Mouse (Mus musculus) T-helper 1 cell (primary cell): ENCODE results near the gene Fnbp1l.

Experiments
- in situ Hi-C: fragments of 300-600 bp; cut with MboI, MseI; formaldehyde crosslinking; loops from one replicate; pipeline ENCODE4 v1.15.1; 2025; ENCODE audit warnings: high pct_unique_total_duplicates

Fnbp1l gene

GRCm38 (mm10) chr3:122528477-122528876, 91.0 kb downstream of the Fnbp1l start:
- in situ Hi-C loops = no loop called here

- in situ Hi-C loops = no loop called here
These were observed 98.2 kb downstream of the Fnbp1l start for GRCm38 (mm10) chr3:122521294-122521693.

- in situ Hi-C loops = no loop called here
These were observed 98.6 kb downstream of the Fnbp1l start for GRCm38 (mm10) chr3:122520875-122521274.

- in situ Hi-C loops = no loop called here
These were observed 99.2 kb downstream of the Fnbp1l start for GRCm38 (mm10) chr3:122520365-122520764.

DNA sequence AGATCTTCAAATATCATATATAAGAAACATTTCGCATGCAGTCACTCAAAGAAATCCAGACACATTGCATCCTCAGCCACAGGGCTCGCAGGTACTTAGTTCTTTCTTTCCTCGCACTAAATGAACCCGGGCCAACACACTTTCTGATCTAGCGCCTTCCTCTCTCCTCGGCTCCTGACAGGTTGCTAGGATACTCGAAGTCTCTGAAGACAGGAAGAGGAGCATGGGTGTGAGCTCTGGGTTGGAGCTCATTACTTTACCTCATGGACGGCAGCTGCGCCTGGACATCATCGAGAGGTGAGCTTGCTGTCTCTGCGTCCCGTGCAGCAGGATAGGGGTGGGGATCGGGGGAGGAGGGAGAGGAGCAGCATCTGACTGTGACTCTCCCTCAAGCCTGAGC, 100.4 kb downstream of the Fnbp1l start:
- in situ Hi-C loops = loop anchor here (5.0 kb wide), 1 partner anchor 58 kb away; no protein-coding TSS in a partner anchor

GRCm38 (mm10) chr3:122518231-122518736, 101.2 kb downstream of the Fnbp1l start:
- in situ Hi-C loops = loop anchor here (5.0 kb wide), 1 partner anchor 59 kb away; no protein-coding TSS in a partner anchor

DNA sequence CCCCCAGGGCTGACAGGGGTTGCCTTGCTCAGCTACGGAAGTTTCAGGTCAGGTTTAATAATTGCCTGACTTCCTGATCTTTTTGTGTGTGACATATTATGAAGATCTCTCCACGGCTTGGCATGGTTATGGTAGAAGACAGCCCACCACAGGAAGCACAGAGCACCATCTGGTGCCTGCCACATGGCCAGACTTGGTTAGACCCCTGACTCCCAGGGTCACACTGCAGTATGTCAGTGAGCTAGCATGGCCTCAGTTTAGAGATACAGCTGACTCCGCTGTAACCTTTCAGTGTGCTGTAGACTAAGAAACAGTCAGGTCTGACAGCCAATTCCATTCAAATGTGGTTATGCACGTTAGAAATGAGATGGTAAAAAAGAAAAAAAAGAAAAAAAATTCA, 101.8 kb downstream of the Fnbp1l start:
- in situ Hi-C loops = loop anchor here (5.0 kb wide), 1 partner anchor 60 kb away; no protein-coding TSS in a partner anchor

DNA sequence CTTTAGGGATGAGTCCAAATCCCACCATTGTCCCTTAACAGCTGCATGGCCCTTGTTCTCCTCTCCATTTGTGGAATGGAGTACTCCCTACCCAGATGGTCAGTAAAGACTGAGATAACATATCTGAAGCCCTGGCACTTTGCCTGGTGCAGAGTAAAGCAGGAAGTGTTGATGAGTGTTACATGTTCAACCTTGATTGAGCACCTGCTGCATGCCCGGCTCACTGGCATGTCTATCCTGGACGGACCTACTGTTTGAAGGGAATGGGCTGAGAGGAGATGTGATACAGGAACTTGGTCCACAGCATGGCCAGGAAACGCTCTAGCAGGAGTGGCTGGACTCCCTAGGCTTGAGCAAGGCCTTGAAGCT, 103.2 kb downstream of the Fnbp1l start:
- in situ Hi-C loops = loop anchor here (5.0 kb wide), 1 partner anchor 61 kb away; no protein-coding TSS in a partner anchor

DNA sequence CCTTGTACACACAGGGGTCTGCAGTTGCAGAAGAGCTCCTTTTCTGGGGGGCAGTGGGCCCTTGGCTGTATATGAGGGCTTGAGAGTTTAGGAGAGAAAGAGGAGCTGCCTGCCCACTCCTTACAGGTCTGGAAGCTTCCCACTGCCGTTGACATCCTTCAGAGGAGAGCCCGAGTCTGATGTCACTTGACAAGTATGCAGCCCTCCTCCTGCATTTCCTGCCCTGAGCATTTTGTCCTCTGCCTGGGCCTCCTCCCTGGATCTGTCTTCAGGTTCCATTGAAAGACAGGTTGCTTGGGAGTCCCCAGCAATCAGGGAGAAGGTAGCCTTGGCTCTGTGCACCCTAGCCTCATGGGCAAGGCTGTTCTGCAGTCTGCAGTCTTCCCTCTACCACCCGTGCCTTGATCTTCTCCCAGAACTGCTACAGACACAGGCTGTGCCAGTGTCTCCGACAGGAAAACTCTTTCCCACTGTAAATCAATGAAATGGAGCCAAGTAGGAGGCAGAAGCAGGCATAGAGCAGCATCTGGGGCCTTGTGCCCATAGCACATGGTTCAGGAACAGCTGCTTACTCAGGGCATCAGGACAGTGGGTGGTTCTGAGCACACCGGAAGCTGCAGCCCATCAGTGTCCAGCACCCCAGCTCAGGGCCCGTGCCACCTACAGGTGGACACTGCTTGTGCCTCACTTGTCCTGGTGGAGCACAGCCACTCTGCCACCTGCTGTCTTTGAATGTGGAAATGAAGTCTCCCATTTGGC, 103.8 kb downstream of the Fnbp1l start:
- in situ Hi-C loops = loop anchor here (5.0 kb wide), 1 partner anchor 62 kb away; no protein-coding TSS in a partner anchor

GRCm38 (mm10) chr3:122512725-122513375, 106.7 kb downstream of the Fnbp1l start:
- in situ Hi-C loops = no loop called here

GRCm38 (mm10) chr3:122511721-122512619, 107.5 kb downstream of the Fnbp1l start:
- in situ Hi-C loops = no loop called here

DNA sequence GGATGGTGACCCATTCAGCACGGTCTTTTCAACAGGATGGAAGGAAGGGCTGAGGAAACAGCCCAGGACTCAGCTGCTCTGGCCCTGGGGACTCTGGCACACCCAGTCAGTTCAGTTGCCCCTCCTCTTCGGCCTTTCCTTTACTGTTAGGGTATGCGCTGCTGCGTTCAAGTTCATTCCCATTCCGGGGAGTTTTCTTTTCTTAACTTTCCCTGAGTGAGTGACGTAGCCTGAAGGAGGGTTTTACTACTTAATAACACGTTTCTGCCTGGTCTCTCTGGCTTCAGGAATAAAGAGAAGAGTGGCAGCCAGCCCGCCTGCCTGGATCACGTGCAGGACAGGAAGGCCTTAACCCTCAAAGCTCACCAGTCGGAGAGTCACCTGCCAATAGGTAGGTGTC, 108.6 kb downstream of the Fnbp1l start:
- in situ Hi-C loops = no loop called here

DNA sequence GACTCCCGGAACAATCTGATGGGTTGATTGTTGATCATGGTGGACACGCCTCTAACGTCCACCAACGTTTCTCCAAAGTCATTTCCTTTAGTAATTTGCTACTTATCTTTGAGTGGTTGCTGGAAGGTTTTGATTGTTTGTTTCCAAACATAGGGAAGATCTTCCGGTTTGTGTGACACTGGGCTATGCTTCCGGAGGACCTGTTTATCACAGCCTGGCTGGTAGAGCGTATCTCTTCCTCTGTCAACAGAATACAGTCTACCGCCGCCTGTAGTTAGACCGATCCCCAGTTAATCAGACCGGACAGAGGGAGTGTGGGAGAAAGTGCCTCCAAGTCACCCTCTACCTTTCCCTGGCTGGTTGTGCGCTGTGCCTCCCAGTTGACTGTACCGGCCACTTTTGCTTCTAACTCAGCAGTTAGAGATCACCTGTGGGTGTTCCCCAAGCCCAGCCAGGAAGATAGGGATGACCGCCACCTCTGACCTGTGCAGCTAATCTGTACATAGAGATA, 109.2 kb downstream of the Fnbp1l start:
- in situ Hi-C loops = no loop called here

DNA sequence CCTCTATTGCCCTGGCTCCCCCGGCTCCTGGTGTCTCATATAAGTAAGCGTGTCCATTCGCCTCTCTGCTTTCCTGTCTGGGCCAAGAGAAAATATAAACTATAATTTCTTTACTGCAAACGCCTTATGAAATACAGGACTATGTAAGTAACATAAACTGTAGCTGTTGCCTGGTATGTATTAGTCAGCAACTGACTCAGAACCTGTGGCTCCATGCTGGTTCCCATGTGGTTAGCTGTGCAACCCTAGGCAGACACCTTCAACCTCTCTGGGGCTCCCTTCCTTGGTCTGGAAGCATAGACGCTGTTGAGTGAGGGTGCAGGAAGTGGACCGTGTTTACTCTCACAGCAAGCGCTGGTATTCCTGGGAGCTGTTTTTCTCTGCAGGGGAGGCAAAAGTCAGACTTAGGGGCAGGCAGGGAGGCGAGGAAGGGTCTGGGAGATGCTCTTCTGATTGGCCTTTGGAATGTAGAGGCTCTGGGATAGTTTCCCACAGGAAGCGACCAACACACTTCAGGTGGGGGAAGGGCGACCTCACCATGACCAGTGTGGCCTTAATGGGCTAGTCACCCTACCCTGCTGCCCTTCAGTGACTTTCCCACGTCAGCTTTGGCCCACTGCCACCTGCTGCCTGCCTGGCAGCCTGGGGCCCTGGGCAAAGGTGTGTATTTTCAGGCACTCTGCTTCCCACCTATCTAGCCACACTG, 109.8 kb downstream of the Fnbp1l start:
- in situ Hi-C loops = no loop called here

DNA sequence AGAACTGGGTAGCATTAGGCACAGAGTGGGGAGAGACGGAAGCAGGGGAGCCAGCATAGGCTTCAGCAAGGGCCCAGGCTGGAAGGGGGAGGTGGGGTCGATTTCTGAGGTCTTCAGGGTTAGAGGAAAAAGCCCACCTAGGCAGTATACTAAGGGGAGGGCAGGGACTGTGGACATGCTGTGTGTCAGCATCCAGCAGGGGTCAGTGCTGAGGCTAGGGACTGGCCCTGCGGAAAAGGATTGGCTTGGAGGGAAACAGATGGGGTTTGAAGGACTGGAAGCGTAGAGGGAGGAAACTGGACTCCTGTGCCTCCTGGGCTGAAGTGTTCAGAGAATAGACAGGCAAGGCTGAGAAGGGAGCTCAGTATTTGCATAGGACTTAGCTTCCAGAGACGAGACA, 110.4 kb downstream of the Fnbp1l start:
- in situ Hi-C loops = no loop called here

GRCm38 (mm10) chr3:122507826-122508225, 111.7 kb downstream of the Fnbp1l start:
- in situ Hi-C loops = no loop called here

DNA sequence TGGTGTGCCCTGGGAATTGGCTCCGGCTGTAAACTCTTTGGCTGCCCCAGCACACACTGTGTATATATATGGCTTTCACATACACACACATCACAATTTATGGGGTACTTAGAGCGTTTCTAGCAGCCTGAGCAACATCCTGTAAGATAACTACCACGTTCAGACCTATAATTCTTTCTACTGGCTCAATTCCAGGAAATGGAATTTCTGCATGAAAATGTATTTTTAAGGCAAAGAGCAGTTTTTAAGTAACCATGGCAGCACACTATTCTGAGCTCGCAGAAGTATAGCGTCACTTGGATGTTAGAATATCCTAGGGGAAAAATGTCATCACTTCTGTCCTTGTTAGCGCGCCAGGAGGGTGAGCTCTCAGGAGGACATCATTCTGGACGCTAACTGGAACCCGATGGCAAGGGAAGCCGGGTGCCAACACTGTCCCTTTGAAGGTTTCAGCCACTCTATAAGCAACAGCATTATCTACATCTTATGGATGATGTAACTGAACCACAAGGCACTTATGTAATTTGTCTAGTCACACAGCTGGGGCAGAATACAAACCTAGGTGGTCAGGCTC, 113.1 kb downstream of the Fnbp1l start:
- in situ Hi-C loops = no loop called here

GRCm38 (mm10) chr3:122500929-122501328, 118.6 kb downstream of the Fnbp1l start:
- in situ Hi-C loops = no loop called here

DNA sequence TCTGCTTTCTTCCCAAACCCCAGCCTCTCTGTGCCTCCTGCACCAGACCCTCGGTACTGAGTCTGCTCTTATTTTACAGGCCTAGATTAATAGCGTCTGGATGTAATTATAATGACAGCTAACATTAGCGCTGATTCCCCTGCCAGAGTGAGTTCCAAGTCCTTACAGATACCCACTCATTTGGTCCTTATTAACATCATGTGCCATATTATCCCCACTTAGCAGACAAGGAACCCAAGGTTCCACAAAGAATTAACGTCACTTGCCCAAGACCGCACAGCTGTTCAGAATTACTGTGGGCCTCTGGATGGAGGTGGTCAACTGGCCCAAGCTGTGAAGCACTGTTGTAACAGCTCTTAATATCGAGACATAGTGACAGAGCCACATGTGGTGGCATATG, 119.9 kb downstream of the Fnbp1l start:
- in situ Hi-C loops = no loop called here

DNA sequence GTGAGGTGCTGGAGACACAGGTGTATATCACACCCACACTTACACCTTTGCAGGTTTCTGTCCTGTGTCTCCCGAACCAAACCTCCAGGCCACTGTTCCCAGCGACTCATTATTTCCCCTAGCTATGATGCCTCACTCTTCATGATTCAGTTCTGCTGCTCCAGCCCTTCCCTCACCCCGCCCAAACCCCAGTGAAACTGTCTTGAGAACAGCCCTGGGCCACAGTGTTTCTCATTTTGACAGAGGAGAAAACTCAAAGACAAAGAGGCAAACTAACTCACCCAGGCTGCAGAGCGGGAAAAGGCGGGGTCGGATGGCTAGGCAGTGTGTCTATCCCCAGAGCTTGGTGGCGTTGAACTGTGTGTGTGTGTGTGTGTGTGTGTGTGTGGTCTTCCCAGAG, 121.0 kb downstream of the Fnbp1l start:
- in situ Hi-C loops = no loop called here

DNA sequence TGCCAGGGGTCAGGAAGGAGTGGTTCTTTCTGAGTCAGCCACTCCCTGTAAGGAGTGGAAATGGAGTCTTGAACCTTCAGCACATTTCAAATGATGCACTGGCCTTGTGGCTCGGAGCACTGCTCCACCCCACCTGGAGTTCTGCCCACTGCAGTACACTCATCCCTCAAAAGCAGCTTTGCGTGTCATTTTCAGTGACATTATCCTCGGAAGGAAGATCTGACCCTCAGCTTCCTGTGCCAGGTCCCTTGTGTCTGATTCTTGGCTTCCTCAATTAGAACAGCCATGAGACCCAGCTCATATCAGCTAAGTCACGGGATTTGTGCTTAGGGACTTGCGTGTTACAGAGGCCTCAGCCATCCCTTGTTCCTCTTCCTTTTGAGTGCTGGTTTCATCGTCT, 121.6 kb downstream of the Fnbp1l start:
- in situ Hi-C loops = no loop called here
